Mouse (Mus musculus) ES-E14 (cell line): ENCODE measurements around the gene Mrpl33. TPM values are rescaled to one million over a fixed set of nuclear protein-coding genes. Genes with fewer than 3 reads are reported as not detected.

Experiments used
- DNase-seq: peaks from one replicate; pipeline ENCODE4 v3.0.0-alpha.2; 2013; ENCODE audit warnings: low read depth, low spot score
- H3K27ac ChIP-seq: 2 replicates; pipeline ENCODE4 v1.5.1; 2012; ENCODE audit warnings: low read depth, mild to moderate bottlenecking, low read length, moderate library complexity, mixed read lengths; ENCODE audit not compliant: poor library complexity, insufficient read depth, severe bottlenecking
- H3K36me3 ChIP-seq: 2 replicates; pipeline ENCODE4 v1.6.1; 2012; ENCODE audit warnings: mild to moderate bottlenecking, low read length, moderate library complexity, mixed read lengths; ENCODE audit not compliant: control insufficient read depth, poor library complexity, insufficient read depth, severe bottlenecking
- H3K4me1 ChIP-seq, 2 experiments: fragments of 150-350 bp in 1 of 2; sonication (generic) in 1 of 2; 2 replicates each; pipeline ENCODE4 v1.6.1; 2012; ENCODE audit warnings: low read length in 2 of 2, mild to moderate bottlenecking in 1 of 2, mixed read lengths in 1 of 2; ENCODE audit not compliant: control insufficient read depth in 2 of 2, insufficient read depth in 2 of 2, poor library complexity in 1 of 2
- H3K4me3 ChIP-seq, 2 experiments: fragments of 150-350 bp in 1 of 2; sonication (generic) in 1 of 2; 2 replicates each; pipeline ENCODE4 v1.5.1; 2012; ENCODE audit warnings: low read length in 2 of 2, low read depth in 1 of 2, mild to moderate bottlenecking in 1 of 2, mixed read lengths in 1 of 2; ENCODE audit not compliant: insufficient read depth in 1 of 2, poor library complexity in 1 of 2, severe bottlenecking in 1 of 2
- H3K9ac ChIP-seq: 2 replicates; pipeline ENCODE4 v1.6.1; 2012; ENCODE audit warnings: low read depth, mild to moderate bottlenecking, low read length, mixed read lengths; ENCODE audit not compliant: poor library complexity, insufficient read depth, severe bottlenecking
- H3K9me3 ChIP-seq: fragments of 150-350 bp; sonication (generic); 2 replicates; pipeline ENCODE4 v1.6.1; 2012; ENCODE audit warnings: low read depth, mild to moderate bottlenecking, low read length; ENCODE audit not compliant: control insufficient read depth, insufficient read depth
- CHD2 ChIP-seq: IDR thresholded peaks from 2 replicates; pipeline ENCODE4 v1.6.1; 2014; ENCODE audit warnings: mild to moderate bottlenecking, low read depth, low read length, inconsistent platforms
- HCFC1 ChIP-seq: IDR thresholded peaks from 2 replicates; pipeline ENCODE4 v1.6.1; 2012; ENCODE audit warnings: low read length, inconsistent platforms, borderline replicate concordance; ENCODE audit not compliant: insufficient read depth
- MAFK ChIP-seq: IDR thresholded peaks from 2 replicates; pipeline ENCODE4 v1.6.1; 2014; ENCODE audit warnings: mild to moderate bottlenecking, low read depth, low read length, inconsistent platforms; ENCODE audit not compliant: insufficient read depth
- ZC3H11A ChIP-seq: IDR thresholded peaks from 2 replicates; pipeline ENCODE4 v1.6.1; 2012; ENCODE audit warnings: low read depth, mild to moderate bottlenecking, inconsistent platforms, low read length, borderline replicate concordance
- ZNF384 ChIP-seq: IDR thresholded peaks from 2 replicates; pipeline ENCODE4 v1.6.1; 2012; ENCODE audit warnings: low read depth, low read length, inconsistent platforms
- in situ Hi-C, 2 experiments: fragments of 600-800 bp; cut with MboI; formaldehyde crosslinking; loops; one replicate each; pipeline ENCODE4 v1.15.1; 2025; ENCODE audit warnings: low sequenced_read_pairs in 2 of 2, inconsistent platforms in 1 of 2; ENCODE audit not compliant: unreplicated experiment in 2 of 2
- total RNA-seq: library from RNA; depleted of rRNA; stranded (reverse); fragments of 300-350 nt; gene quantifications from 2 replicates; pipeline ENCODE4 v1.2.3, GENCODE M21; 2012

The Mrpl33 gene
- total RNA-seq, 1 experiment: 172 TPM

DNA sequence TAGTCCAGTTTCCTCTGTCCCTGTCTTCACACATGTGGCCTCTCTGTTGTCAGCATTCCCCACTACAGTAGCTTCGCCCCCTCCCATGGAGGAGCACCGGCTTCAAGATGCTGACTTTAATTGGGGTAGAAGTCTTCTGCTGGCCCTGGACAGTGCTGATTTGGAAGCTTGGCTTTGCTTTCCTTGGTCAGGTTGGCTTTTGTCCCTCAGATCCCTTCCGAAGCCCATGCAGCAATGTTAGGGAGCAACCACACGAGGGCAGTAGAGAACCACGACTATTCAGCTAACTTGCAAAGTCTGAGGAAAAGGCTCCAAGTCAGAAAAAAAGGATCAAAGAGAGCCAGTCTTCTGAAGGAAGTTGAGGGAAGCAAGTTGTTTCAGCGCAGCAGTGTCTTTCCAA lies 33.2 kb upstream of the Mrpl33 start:
- Histone ChIP-seq H3K4me1 (peaks cover 3 to 25% of the 10 kb centered on the region in 2 experiments; a peak in 2 of 4 replicates), H3K4me3 (no peak overlapping the region), H3K9ac (no peak overlapping the region), H3K9me3 (no peaks in the 10 kb centered on the region), H3K36me3 (peaks cover 3% of the 10 kb centered on the region; the same call in 1 of the 2 replicates), H3K27ac (no peak overlapping the region)
- TF ChIP-seq MAFK: no peak
- no peak for TF ChIP-seq ZC3H11A
- TF ChIP-seq ZNF384: peak; percentile 53; the same call in 1 of the 2 replicates
- DNase-seq: peak; percentile 69
- in situ Hi-C loops: no loop called here

DNA sequence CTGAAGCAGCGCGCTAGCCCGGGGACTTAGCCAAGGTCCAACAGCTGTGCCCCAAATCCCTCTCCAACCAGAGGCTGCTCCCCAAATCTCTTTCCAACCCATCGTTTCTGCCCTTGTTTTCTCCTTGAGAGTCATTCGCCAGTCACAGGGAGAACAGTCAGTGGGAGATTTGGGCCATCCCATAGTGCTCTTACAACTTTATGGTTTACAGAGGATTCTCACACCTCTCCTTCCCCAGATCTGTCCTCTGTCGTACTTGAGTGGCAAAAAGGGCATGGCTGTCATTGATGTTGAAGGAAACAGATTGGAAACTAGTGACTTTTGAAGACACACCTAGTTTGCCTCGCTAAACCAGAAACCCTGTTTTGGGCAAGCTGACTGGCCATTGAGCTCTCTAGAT lies 32.8 kb upstream of the Mrpl33 start:
- H3K27ac ChIP-seq: no peak overlapping the region
- DNase-seq: no peak
- H3K9ac ChIP-seq: no peak overlapping the region
- H3K4me3 ChIP-seq: no peak overlapping the region
- in situ Hi-C loops: no loop called here
- peaks cover 3% of the 10 kb centered on the region; the same call in 1 of the 2 replicates for H3K36me3 ChIP-seq
- peaks cover 3 to 25% of the 10 kb centered on the region in 2 experiments; a peak in 2 of 4 replicates for H3K4me1 ChIP-seq
- H3K9me3 ChIP-seq: no peaks in the 10 kb centered on the region
- TF ChIP-seq HCFC1 (no peak), MAFK (no peak), ZC3H11A (no peak), CHD2 (no peak), ZNF384 (no peak)

DNA sequence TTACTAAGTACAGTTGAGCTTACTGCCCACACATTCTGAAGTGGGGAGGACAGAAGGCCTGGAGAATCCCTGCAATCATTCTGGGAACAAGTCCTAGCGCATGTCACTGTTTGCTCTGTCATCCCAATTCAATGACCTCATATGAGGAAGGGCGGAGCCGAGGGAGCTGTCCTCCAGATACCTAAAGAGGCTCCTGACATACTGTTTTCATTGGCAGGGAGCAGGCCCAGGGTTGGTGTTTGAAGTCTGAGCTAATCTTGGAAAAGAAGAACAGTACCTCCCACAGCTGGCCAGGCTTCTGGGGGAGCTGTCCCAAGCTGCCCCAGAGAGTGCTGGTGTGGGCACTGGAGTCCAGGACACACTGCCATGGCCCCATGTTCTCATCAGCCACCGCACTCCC lies 31.8 kb upstream of the Mrpl33 start:
- TF ChIP-seq ZNF384 (no peak), ZC3H11A (no peak), CHD2 (no peak), MAFK (no peak), HCFC1 (no peak)
- Histone ChIP-seq H3K9me3 (no peaks in the 10 kb centered on the region), H3K4me3 (no peak overlapping the region), H3K27ac (no peak overlapping the region), H3K36me3 (peaks cover 3% of the 10 kb centered on the region; the same call in 1 of the 2 replicates), H3K9ac (no peak overlapping the region), H3K4me1 (peaks cover 0 to 20% of the 10 kb centered on the region in 2 experiments; a peak in 2 of 4 replicates)
- no peak for DNase-seq
- in situ Hi-C loops: no loop called here

DNA sequence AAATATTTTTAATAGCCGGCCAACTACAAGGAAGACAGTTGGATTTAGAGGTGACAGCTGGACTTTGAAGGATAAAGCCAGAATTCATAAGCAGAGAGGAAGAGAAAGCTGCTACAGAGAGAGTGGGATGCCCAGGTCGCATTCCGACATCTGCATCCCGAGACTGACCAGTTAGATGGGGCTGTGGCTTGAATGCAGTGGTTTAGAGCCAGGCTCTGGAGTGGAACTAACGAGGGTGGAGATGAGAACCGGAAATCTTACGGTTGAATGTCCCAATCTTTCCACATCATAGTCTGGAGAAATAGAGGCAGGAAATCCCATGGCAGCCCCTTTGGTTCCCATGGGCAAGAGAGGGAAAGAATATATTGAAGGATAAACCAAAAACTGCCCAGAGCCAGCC lies 30.7 kb upstream of the Mrpl33 start:
- Histone ChIP-seq H3K4me3 (no peak overlapping the region), H3K4me1 (peaks cover 0 to 15% of the 10 kb centered on the region in 2 experiments; a peak in 2 of 4 replicates), H3K9ac (no peak overlapping the region), H3K27ac (no peak overlapping the region), H3K9me3 (no peaks in the 10 kb centered on the region), H3K36me3 (peaks cover 3% of the 10 kb centered on the region; the same call in 1 of the 2 replicates)
- TF ChIP-seq MAFK (no peak), ZNF384 (no peak), ZC3H11A (no peak), HCFC1 (no peak), CHD2 (no peak)
- in situ Hi-C loops: no loop called here
- DNase-seq: no peak

DNA sequence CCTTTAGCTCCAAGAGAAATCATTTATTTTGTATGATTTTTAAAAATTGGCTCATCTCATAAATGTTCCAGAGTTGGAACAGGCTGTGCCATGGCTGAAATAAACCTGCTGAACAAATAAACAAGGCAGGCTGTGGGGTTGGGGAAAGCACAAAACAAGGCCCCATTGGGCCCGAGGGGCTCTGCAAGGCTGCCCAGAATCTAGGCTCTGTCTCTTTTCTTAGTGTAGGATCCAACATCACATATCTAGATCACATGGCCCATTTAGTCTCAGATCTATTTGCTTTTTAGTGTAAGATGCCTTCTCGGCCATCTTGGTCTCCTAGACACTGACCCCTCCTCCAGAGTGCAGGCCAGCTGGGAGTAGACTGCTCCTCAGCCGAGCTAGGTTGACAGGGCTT lies 30.3 kb upstream of the Mrpl33 start:
- H3K36me3 ChIP-seq: peaks cover 3% of the 10 kb centered on the region; the same call in 1 of the 2 replicates
- DNase-seq: no peak
- H3K4me1 ChIP-seq: peaks cover 0 to 16% of the 10 kb centered on the region in 2 experiments; a peak in 2 of 4 replicates
- in situ Hi-C loops: no loop called here
- H3K4me3 ChIP-seq: no peak overlapping the region
- H3K27ac ChIP-seq: no peak overlapping the region
- TF ChIP-seq CHD2 (no peak), HCFC1 (no peak), MAFK (no peak), ZC3H11A (no peak), ZNF384 (no peak)
- H3K9me3 ChIP-seq: no peaks in the 10 kb centered on the region
- no peak overlapping the region for H3K9ac ChIP-seq
